Mouse (Mus musculus) neutrophil, adult 5-6 weeks (primary cell): ENCODE data around the gene Zc3h12d. TPM values are rescaled to one million over a fixed set of nuclear protein-coding genes. Genes with fewer than 3 reads are reported as not detected.

ENCODE experiments used
- ATAC-seq: fragments of 151-379, 151-347 bp; 2 replicates; pipeline ENCODE4 v1.8.0; 2017; ENCODE audit warnings: mild to moderate bottlenecking, moderate TSS enrichment; ENCODE audit not compliant: insufficient number of reproducible peaks, poor library complexity, low FRiP score, severe bottlenecking; ENCODE audit errors: extremely low read depth
- total RNA-seq: library from RNA; stranded (forward); fragments of 200-1000 nt; gene quantifications from 2 replicates; pipeline ENCODE4 v1.2.3, GENCODE M21; 2017

The Zc3h12d gene
- 48.3 and 49.0 TPM in 2 replicates for total RNA-seq

- peak; percentile 42 for ATAC-seq
Observed at GRCm38 (mm10) chr10:7832171-7832676, at the start of gene Zc3h12d. Zc3h12d (plus strand) TSS chr10:7832470.

- ATAC-seq = no peak
Observed at GRCm38 (mm10) chr10:7787319-7787718, 45.0 kb upstream of the Zc3h12d start.

GRCm38 (mm10) chr10:7792254-7792750 is 40.0 kb upstream of the Zc3h12d start:
- no peak for ATAC-seq

GRCm38 (mm10) chr10:7792751-7793385 is 39.4 kb upstream of the Zc3h12d start, which contains the start of the genes Ginm1 and Ppil4:
Ginm1 (minus strand) TSS chr10:7792824.
Ppil4 (plus strand) TSS chr10:7792891.
- peak; percentile 95 for ATAC-seq

GRCm38 (mm10) chr10:7801258-7801657 is 31.0 kb upstream of the Zc3h12d start:
- no peak for ATAC-seq

GRCm38 (mm10) chr10:7802519-7803140 is 29.6 kb upstream of the Zc3h12d start:
- ATAC-seq = no peak

- peak; percentile 84 for ATAC-seq
Observed at GRCm38 (mm10) chr10:7809937-7810336, 22.3 kb upstream of the Zc3h12d start.

- no peak for ATAC-seq
Observed at GRCm38 (mm10) chr10:7816476-7816875, 15.8 kb upstream of the Zc3h12d start.

- ATAC-seq = no peak
Observed at GRCm38 (mm10) chr10:7818676-7819075, 13.6 kb upstream of the Zc3h12d start.

GRCm38 (mm10) chr10:7819156-7819555 is 13.1 kb upstream of the Zc3h12d start:
- no peak for ATAC-seq

- no peak for ATAC-seq
Observed at GRCm38 (mm10) chr10:7819603-7820002, 12.7 kb upstream of the Zc3h12d start.

- no peak for ATAC-seq
Observed at GRCm38 (mm10) chr10:7820171-7820570, 12.1 kb upstream of the Zc3h12d start.

GRCm38 (mm10) chr10:7821981-7822380 is 10.3 kb upstream of the Zc3h12d start:
- no peak for ATAC-seq

- peak; percentile 59; the same call in 1 of the 2 replicates for ATAC-seq
Observed at GRCm38 (mm10) chr10:7824663-7825280, 7.5 kb upstream of the Zc3h12d start.

- no peak for ATAC-seq
Observed at GRCm38 (mm10) chr10:7825281-7825665, 7.0 kb upstream of the Zc3h12d start.

GRCm38 (mm10) chr10:7826106-7826505 is 6.2 kb upstream of the Zc3h12d start:
- no peak for ATAC-seq

GRCm38 (mm10) chr10:7833377-7834165 is 1.3 kb downstream of the Zc3h12d start:
- peak; percentile 41; the same call in 1 of the 2 replicates for ATAC-seq

GRCm38 (mm10) chr10:7834671-7835225 is 2.5 kb downstream of the Zc3h12d start:
- ATAC-seq = no peak

- ATAC-seq = no peak
Observed at GRCm38 (mm10) chr10:7836902-7837301, 4.6 kb downstream of the Zc3h12d start.
